Mouse (Mus musculus) heart, adult 2 months (tissue): ENCODE data around the gene Map4k5.

Source experiments
- CTCF ChIP-seq: fragments of 200-600 bp; IDR thresholded peaks from 2 replicates; pipeline ENCODE4 v1.8.1; 2022; ENCODE audit warnings: antibody characterized with exemption, mild to moderate bottlenecking, moderate library complexity
- EP300 ChIP-seq: fragments of 200-500 bp; IDR thresholded peaks from 2 replicates; pipeline ENCODE4 v1.6.1; 2011; ENCODE audit warnings: low read depth, low read length, control low read depth; ENCODE audit not compliant: insufficient read depth

- no peak for TF ChIP-seq CTCF
- no peak for TF ChIP-seq EP300
These were observed 2.5 kb downstream of the Map4k5 start for GRCm38 (mm10) chr12:69890476-69890875.
